Mouse (Mus musculus) liver, adult (tissue): ENCODE measurements around the gene Crhr1.

ENCODE experiments used
- GATA4 ChIP-seq: IDR thresholded peaks from 2 replicates; pipeline ENCODE4 v1.6.1; 2014; ENCODE audit warnings: mild to moderate bottlenecking, low read length; ENCODE audit not compliant: insufficient replicate concordance

Crhr1 gene

DNA sequence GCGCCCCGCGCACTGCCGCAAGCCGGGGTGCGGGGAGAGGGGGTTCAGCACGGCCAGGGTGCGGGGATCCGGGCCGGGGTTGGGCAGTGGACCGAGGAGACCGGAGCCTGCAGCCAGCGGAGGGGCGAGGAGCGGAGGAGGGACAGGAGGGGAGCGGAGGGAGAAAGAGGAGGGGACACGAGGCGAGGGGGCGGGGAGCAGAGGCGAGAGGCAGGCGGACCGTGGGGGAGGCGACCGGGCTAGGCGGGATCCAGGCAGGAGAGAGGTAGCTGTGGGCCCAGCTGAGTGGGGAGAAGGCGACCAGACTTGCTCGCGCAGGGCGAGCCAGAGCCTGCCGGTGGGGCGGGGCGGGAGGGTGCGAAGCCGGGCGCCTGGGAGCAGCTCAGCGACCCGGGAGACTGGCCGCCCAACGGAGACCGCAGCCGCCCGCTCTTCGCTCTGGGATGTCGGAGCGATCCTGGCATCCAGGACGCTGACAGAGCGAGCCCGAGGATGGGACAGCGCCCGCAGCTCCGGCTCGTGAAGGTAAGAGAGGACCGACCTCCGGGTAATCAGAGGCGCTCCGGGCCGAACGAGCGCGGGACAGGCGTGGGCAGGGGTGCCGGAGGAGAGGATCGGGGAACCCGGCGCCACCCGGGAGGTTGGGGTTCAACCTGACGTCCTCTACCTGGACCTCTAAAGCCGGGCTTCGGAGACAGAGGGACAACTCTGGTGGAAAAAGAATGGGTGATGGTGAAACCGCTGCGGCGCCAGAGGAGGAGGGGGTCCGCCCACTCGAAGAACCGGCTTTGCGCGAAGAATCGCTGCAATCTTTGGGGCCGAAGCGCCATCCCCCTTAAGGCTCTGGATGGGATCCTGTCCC lies at the start of gene Crhr1:
Gene Crhr1, plus strand, starts transcription at position 276 of the 862 bp plus-strand sequence.
- no peak for TF ChIP-seq GATA4

DNA sequence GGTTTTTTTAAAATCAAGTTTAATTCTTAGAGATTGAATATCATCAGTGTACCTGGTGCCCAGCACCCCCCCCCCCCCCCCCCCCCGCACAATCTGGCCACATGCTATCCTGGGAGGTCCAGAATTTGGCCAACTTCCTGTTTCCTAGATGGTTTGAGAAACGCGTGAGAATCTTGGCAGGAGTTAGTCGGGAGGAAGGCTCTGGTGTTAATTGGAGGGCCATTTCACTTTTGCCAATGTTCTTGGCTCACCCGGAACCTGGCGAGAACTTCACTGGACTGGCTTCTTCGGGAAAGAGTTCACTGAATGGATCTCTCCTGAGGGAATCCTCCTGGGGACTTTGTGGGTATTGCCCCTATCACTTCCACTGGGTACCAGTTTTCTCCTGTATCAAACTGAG lies 49.4 kb upstream of the Crhr1 start:
- TF ChIP-seq GATA4 = no peak

DNA sequence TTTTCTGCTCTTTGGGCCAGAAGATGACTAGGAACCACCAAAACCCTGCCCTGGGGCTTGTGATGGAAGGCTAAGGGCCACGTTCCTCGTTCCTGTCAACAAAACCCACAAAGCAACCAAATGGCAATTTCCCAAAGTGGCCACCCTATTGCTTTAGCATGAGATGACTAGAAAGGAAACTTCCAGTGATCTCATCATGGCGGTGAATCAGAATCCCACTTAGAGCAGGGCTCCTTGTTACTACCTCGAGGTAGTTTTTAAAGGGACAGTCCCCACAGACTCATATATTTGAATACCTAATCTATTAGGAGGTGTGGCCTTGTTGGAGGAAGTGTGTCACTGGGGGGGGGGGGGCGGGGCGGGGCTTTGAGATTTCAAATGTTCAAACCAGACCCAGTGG lies 48.9 kb upstream of the Crhr1 start:
- TF ChIP-seq GATA4 = no peak

DNA sequence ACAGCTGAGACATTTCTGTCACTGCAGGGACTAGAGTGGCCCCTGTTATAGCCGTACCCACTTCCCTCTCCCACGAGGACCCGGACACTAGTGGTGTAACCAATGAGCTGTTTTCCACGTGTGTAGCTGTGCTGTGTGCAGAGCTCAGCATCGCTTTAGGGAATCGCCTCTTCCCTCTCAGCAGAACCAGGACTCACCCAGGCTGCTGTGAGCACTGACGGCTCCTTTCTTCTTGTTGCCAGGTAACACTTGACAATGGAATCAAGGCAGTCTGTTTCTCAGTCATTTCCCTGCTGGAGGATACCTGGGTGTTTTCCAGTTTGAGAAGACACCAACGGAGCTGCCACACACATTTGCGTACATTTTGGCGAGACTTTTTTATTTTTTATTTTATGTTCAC lies 44.1 kb upstream of the Crhr1 start:
- TF ChIP-seq GATA4 = no peak

DNA sequence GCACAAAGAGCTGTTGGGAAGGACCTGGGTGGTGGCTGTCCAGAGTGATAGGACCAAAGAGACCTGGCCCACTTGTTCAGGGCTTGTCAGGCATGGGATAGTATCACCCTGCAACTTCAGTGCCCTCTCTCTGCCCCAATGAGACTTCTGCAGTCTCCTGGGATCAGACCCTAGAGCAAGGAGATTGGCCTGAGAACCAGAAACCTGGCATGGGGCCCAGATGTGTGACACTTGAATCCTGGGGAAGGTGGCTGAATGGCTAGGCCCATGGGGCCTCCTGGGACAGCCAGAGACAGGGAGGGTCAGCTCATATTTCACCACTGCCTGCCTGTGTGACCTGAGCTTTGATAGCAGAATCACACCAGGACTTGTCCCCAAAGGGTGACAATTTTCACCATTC lies 41.9 kb upstream of the Crhr1 start:
- no peak for TF ChIP-seq GATA4

DNA sequence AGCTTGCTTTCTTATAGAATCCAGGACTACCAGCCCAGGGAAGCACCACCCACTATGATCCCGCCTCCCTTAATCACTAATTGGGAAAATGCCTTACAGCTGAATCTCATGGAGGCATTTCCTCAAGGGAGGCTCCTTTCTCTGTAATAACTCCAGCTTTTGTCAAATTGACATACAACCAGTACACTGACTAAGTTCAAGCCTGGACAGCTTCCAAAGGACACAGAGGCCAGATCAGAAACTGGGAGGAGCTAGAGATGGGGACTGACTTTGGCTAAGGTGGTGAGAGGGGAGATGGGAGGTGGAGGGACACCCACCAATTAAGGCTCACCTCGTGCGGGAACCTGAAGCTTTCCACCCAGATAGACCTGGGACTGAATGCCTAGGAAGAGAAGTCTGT lies 37.5 kb upstream of the Crhr1 start:
- TF ChIP-seq GATA4 = no peak

DNA sequence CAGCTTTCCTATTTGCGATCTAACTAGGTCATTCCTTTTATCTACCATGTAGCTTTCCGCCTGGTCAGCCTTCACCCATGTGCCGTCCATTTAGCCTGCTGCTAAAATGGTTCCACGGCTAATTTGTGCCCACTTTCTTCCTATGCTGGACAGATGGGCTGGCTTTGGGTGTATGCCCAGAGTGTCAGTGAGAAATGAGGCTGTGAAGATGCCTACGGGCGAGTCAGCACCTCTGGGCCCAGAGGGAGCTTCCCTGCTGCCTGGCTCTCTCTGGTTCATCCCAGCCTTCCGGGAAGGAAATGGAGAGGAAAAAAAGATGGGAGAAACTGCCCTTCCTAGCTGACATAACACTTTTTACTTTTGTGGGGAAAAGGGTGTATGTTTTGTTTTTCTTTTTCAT lies 36.1 kb upstream of the Crhr1 start:
- no peak for TF ChIP-seq GATA4

DNA sequence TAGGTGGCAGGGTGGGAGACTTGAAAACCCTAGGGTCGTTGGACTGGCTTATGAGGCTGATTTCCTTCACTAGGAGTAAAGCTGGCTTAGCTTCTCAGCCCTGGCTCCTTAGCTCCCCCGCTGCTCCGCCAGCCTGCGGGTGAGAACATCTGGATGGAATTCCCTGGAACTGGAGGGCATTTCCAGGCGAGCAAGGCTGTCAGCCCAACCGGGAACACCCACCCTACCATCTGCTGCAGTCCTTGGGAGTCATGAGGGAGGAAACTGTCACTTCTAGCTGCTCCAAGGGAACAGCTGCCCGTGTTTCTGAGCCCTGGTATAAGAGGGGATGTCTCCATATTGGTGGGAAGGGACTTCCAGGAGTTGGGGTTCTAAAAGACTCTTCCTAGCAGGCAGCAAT lies 33.1 kb upstream of the Crhr1 start:
- no peak for TF ChIP-seq GATA4

DNA sequence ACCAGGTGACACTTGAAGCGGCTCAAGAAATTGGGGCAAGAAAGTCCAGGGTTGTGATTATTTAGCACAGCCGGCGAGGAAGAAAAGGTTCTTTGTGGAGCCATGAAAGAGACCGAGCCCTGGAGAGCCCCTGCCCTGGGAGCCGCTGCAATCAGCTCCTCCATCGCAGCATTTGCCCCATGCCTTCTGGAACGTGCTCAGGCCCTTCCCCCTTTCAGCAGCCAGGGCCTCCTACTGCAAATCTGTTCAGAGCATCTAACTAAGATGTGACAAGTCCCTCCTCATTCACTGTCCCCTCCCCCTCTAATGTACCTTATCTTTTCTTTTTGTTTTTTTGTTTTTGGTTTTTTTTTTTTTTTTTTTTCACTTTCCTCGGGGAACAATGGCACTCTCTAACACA lies 30.0 kb upstream of the Crhr1 start:
- TF ChIP-seq GATA4 = no peak

DNA sequence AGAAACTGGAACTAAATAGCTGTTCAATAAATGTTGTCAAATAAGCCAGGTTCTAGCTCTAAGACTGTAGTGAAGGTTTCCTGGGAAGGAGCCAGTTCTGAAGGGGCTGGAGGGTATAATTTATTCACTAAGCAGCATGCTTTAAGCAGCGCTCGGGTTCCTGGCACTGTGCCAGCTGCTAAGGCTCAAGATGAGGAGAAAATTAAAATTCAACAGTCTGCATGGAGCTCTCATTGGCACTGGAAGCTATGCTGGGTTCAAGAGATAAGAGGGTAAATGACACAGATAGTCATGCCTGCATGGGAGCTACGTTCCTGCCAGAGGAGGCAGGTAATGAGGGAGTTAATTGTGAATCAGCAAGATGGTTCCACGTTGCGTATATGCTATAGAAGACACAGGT lies 26.3 kb upstream of the Crhr1 start:
- no peak for TF ChIP-seq GATA4

DNA sequence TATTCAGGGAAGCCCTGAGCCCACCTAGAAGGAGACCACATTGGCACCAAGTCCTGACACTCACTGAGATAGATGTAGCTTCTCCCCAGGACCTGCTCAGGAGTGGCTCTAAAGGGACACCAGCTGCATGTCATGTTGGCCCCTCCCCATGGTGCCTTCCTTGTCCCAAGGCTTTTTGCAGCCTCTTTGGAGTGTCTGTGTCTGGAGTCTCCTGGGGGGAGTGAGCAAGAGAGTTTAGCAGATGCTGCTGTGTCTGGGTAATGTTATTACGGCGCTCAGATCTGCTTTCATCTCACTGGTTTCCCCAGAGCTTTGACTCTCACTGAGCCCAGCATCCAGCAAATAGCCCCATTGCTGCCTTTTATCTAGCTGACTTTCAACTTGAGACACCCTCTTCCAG lies 25.7 kb upstream of the Crhr1 start:
- no peak for TF ChIP-seq GATA4

DNA sequence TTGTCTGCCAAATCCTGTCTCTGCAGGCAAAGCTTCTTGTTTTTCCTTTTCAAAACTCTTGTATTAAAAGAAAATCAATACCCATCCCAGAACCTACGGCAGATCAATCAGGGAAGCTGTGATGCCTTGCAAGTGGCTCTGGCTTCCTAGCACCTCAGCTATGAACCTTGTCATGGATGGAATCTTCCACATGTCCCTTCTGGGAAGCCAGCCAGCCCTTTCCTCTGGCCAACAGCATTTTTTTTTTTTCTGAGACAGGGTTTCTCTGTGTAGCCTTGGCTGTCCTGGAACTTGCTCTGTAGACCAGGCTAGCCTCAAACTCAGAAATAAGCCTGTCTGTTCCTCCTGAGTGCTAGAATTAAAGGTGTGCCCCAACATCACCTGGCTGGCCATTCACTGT lies 22.3 kb upstream of the Crhr1 start:
- TF ChIP-seq GATA4 = no peak

DNA sequence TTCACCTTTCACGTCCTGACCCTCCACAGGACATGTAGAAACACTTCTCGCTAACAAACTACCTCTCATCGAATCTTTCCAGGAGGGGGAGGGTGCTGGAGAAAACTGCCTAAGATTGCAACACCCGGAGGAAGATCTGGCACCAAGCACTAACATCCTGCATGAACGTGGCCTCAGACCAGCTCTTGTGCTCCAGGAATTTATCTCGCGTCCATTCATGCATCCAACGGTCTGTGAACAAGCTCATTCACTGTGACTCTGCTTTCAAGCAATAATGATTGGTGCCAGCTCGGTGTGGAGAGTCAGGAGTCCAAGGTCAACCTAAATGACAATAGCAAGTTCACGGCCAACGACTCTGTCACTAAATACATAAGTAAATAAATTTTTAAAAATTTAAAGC lies 20.8 kb upstream of the Crhr1 start:
- TF ChIP-seq GATA4 = no peak

DNA sequence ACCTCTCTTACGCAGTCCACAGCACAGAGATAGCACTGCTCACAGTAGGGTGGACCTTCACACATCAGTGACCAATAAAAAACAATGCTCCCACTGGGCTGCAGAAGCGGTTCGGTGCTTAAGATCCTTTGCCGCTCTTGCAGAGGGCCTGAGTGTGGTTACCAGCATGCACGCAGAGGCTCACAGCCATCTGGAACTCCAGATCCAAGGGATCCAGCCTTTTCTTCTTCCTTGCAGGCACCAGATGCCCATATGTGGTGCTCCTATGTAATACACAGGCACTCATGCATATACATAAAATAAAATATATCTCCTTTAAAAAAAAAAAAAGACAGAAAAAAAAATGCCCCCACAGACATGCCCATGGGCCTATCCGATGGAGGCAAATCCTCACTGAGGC lies 19.0 kb upstream of the Crhr1 start:
- TF ChIP-seq GATA4 = no peak

DNA sequence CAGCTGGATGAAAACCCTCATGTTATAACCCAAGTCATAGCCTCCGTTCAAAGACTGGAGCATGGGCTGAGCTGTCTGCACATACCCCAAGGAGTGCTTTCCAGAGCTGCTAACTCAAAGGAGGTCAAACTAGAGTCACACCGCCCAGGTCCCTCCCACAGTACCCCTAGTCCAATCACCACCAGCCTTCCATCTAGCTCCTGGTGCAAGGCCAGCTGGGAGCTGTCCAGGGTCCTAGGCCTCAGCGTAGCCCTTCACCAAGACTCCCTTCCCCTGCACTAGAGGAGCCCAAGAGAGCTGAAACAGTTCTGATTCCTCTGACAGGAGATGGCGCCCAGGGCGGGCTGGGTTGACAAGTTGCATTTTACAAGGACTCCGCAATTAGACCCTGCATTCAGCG lies 18.0 kb upstream of the Crhr1 start:
- no peak for TF ChIP-seq GATA4

DNA sequence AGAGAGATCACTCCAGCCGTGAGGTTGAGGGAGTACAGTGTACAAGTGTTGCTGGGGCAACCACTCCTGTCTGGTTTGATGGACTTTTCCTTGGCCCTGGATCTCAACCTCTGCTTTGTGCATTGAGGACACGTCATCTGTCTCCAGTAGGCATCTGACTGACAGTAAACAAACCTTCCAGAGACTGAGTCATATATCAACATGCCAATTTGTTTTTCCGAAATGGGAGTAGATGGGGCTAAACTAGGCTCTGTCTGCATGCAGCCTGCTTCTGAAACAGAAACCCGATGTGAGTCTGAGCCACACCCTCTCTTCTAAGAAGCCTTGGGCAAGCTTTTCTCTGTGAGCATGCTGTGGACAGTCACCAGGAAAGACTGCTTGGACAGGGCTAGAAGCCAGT lies 14.3 kb upstream of the Crhr1 start:
- no peak for TF ChIP-seq GATA4

DNA sequence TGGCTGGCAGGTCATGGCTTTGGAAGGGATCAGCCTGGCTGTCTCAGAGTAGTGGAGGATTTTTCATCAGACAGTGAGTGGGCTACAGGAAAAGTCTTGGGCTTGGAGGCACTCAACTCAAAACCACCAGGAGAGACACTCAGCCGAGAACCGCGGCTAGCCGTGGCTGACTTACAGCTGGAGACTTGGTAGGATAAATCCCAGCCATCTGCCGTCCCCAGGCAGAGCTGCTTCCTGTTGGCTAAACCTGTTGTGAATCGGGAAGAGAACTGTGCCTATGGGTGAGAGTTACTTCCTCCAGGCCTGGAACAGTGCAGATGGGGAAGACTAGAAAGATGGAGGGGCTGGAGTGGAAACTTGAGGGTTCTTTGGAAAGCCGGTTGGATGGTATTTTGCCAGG lies 9.7 kb upstream of the Crhr1 start:
- no peak for TF ChIP-seq GATA4

DNA sequence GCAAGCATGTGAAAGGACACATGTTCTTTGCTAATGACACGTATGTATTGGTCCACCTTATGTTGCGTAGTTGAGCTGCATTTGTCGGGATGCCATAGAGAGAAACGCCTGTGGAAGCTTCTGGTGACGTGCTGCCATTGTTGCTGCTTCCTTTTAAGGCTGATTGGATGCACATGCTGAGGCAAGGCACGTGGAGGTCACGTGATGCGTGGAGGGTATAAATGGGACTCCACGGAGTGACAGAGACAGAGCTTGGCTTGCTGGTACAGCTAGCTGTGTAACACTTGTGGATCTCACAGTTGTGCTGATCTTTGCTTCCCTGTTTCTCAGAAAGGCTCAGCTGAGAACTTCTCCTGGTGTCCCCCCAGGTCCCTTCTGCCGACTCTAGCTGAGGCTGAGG lies 9.2 kb upstream of the Crhr1 start:
- TF ChIP-seq GATA4 = no peak

DNA sequence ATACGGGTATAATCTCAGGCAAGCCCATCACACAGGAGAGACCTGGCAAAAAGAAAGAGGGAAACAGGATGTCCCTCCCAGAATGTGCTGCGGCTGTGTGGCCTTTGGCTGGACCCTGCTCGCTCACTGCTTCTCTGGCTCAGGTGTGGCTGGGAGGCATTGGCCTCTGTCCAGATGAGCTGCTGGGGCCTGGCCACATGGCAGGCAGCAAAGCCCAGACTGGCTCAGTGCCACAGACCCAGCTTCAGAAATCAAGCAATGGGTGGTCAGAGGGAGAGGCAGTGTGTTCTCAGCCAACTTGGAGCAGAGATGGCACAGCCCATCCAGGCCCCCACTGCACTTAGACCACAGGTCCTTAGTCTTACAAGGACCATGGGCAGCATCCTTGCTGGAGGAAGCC lies 8.1 kb upstream of the Crhr1 start:
- TF ChIP-seq GATA4 = no peak
